Mouse (Mus musculus): Measurements from ENCODE around the gene Dusp10. TPM values are rescaled to one million over a fixed set of nuclear protein-coding genes. Genes with fewer than 3 reads are reported as not detected.

Gene Dusp10
- polyA plus RNA-seq, 1 experiment from 2014 or later: 11.1 TPM

DNA sequence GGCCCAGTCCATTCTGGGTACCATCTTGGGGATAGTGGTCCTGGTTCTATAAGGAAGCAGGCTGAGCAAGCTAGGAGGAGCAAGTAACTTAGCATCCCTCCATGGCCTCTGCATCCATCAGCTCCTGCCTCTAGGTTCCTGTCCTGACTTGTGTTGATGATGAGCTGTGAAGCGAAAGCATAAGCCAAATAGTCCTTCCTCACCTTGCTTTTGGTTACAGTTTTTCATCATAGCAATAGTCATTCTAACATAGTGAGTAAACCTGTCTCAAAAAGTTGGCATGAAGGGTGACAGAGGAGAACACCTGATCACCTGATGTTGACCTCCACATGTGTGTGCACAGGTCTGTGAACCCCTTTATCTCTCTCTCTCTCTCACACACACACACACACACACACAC is 105.5 kb downstream of the Dusp10 start:
- ATAC-seq (ENCODE audit: insufficient read depth, low FRiP score): no peak
- H3K4me3 ChIP-seq (replicated peaks; ENCODE audit: low read length): no peak overlapping the region
- H3K27ac ChIP-seq (ENCODE audit: low read length): no peak overlapping the region
- H3K27me3 ChIP-seq (ENCODE audit: control insufficient read depth, insufficient read depth, low read length): no peaks in the 10 kb centered on the region
- WGBS: 82% methylated on average over 1 of the region's 1 CpGs
- H3K9me3 ChIP-seq (replicated peaks; ENCODE audit: control insufficient read depth, low read length): no peaks in the 10 kb centered on the region
- no peaks in the 10 kb centered on the region for H3K4me1 ChIP-seq (ENCODE audit: control insufficient read depth, insufficient read depth, low read length)
- H3K4me2 ChIP-seq (ENCODE audit: low read depth, low read length): no peak overlapping the region
- H3K36me3 ChIP-seq (ENCODE audit: control insufficient read depth, insufficient read depth, low read length): no peaks in the 10 kb centered on the region
- H3K9ac ChIP-seq (ENCODE audit: low read length): no peak overlapping the region

Other genes with a start within 250 kb of the Dusp10 start
- 0.84 and 1.3 TPM in 2 replicates for gene 1700056E22Rik, start 21.0 kb downstream of the Dusp10 start, polyA plus RNA-seq (2015; fragmentation: Nextera tagmentation; extraction: Ambion mirVana)